Mouse (Mus musculus) hindbrain, embryonic 14.5 days (tissue): ENCODE measurements around the gene Psmd12. TPM values are rescaled to one million over a fixed set of nuclear protein-coding genes. Genes with fewer than 3 reads are reported as not detected.

ENCODE experiments used
- ATAC-seq: fragments of 200-750 bp; cut with Nextera tagmentation; 2 replicates; pipeline ENCODE4 v1.8.0; 2017; ENCODE audit warnings: moderate number of reproducible peaks, mild to moderate bottlenecking, moderate TSS enrichment, moderate library complexity; ENCODE audit not compliant: low FRiP score
- DNase-seq: peaks from one replicate; pipeline ENCODE4 v3.0.0-alpha.2; 2015; ENCODE audit warnings: low spot score
- H3K27ac ChIP-seq: fragments of 300-500 bp; sonication (generic); 2 replicates; pipeline ENCODE4 v1.5.1; 2014; ENCODE audit warnings: mild to moderate bottlenecking, moderate library complexity
- H3K27me3 ChIP-seq: fragments of 300-500 bp; sonication (generic); 2 replicates; pipeline ENCODE4 v1.6.1; 2014; ENCODE audit warnings: mild to moderate bottlenecking, low read length, mixed read lengths; ENCODE audit not compliant: control insufficient read depth, insufficient read depth
- H3K36me3 ChIP-seq: fragments of 300-500 bp; sonication (generic); replicated peaks from 2 replicates; pipeline ENCODE4 v1.6.1; 2014; ENCODE audit not compliant: control insufficient read depth, insufficient read depth
- H3K4me1 ChIP-seq: fragments of 300-500 bp; sonication (generic); replicated peaks from 2 replicates; pipeline ENCODE4 v1.6.1; 2014; ENCODE audit warnings: antibody characterized with exemption, low read length, mixed read lengths; ENCODE audit not compliant: control insufficient read depth, insufficient read depth
- H3K4me2 ChIP-seq: fragments of 300-500 bp; sonication (generic); replicated peaks from 2 replicates; pipeline ENCODE4 v1.6.1; 2014; ENCODE audit warnings: mild to moderate bottlenecking, moderate library complexity
- H3K4me3 ChIP-seq: fragments of 300-500 bp; sonication (generic); replicated peaks from 2 replicates; pipeline ENCODE4 v1.5.1; 2014; ENCODE audit warnings: mild to moderate bottlenecking, low read length
- H3K9ac ChIP-seq: fragments of 300-500 bp; sonication (generic); 2 replicates; pipeline ENCODE4 v1.6.1; 2014
- H3K9me3 ChIP-seq: fragments of 300-500 bp; sonication (generic); 2 replicates; pipeline ENCODE4 v1.6.1; 2016; ENCODE audit warnings: low read length; ENCODE audit not compliant: control insufficient read depth
- WGBS: fragments of 180-500 bp; shearing (Covaris S2); extraction: QIAGEN DNeasy Blood & Tissue Kit; methylation state at CpG from one replicate; pipeline ENCODE4 v1.1.7; 2014; 5-methylcytosine and 5-hydroxymethylcytosine counted together
- polyA plus RNA-seq: library from polyadenylated mRNA; unstranded; fragments of >200 nt; fragmentation: Nextera tagmentation; extraction: Ambion mirVana; gene quantifications from 2 replicates; pipeline ENCODE4 v1.2.1, GENCODE M21; 2014

The Psmd12 gene
- polyA plus RNA-seq, 1 experiment from 2014 or later: 159 TPM

GRCm38 (mm10) chr11:107518645-107519429 lies 39.6 kb downstream of the Psmd12 start:
- Histone ChIP-seq H3K9ac (no peak overlapping the region), H3K4me3 (no peak overlapping the region), H3K4me1 (no peaks in the 10 kb centered on the region), H3K36me3 (no peaks in the 10 kb centered on the region), H3K4me2 (no peak overlapping the region), H3K27me3 (no peaks in the 10 kb centered on the region), H3K27ac (no peak overlapping the region), H3K9me3 (no peaks in the 10 kb centered on the region)
- DNase-seq (no peak), ATAC-seq (no peak)
- WGBS: 77% methylated on average over 5 of the region's 5 CpGs

- Histone ChIP-seq H3K36me3 (no peaks in the 10 kb centered on the region), H3K9me3 (no peaks in the 10 kb centered on the region), H3K4me2 (no peak overlapping the region), H3K9ac (no peak overlapping the region), H3K4me3 (no peak overlapping the region), H3K4me1 (no peaks in the 10 kb centered on the region), H3K27ac (no peak overlapping the region), H3K27me3 (no peaks in the 10 kb centered on the region)
- ATAC-seq (no peak), DNase-seq (no peak)
- 63% methylated on average over 1 of the region's 1 CpGs for WGBS
Observed at GRCm38 (mm10) chr11:107521153-107521552, 41.9 kb downstream of the Psmd12 start.

- no peaks in the 10 kb centered on the region for H3K36me3 ChIP-seq
- ATAC-seq: no peak
- H3K4me1 ChIP-seq: no peaks in the 10 kb centered on the region
- no peaks in the 10 kb centered on the region for H3K9me3 ChIP-seq
- DNase-seq: no peak
- no peak overlapping the region for H3K27ac ChIP-seq
- no peaks in the 10 kb centered on the region for H3K27me3 ChIP-seq
- H3K4me3 ChIP-seq: no peak overlapping the region
- no peak overlapping the region for H3K9ac ChIP-seq
- 75% methylated on average over 1 of the region's 1 CpGs for WGBS
- no peak overlapping the region for H3K4me2 ChIP-seq
Observed at GRCm38 (mm10) chr11:107524966-107525365, 45.7 kb downstream of the Psmd12 start.

- ATAC-seq (no peak), DNase-seq (no peak)
- Histone ChIP-seq H3K4me3 (no peak overlapping the region), H3K4me1 (no peaks in the 10 kb centered on the region), H3K9ac (no peak overlapping the region), H3K27me3 (no peaks in the 10 kb centered on the region), H3K36me3 (no peaks in the 10 kb centered on the region), H3K27ac (no peak overlapping the region), H3K4me2 (no peak overlapping the region), H3K9me3 (no peaks in the 10 kb centered on the region)
- WGBS: 17% methylated on average over 3 of the region's 3 CpGs
Observed at GRCm38 (mm10) chr11:107527632-107528031, 48.3 kb downstream of the Psmd12 start.

- DNase-seq (no peak), ATAC-seq (no peak)
- H3K27ac ChIP-seq: no peak overlapping the region
- no peaks in the 10 kb centered on the region for H3K4me1 ChIP-seq
- H3K36me3 ChIP-seq: no peaks in the 10 kb centered on the region
- no peaks in the 10 kb centered on the region for H3K27me3 ChIP-seq
- no peak overlapping the region for H3K4me3 ChIP-seq
- no peak overlapping the region for H3K9ac ChIP-seq
- no peak overlapping the region for H3K4me2 ChIP-seq
- WGBS: 44% methylated on average over 8 of the region's 8 CpGs
- H3K9me3 ChIP-seq: no peaks in the 10 kb centered on the region
Observed at GRCm38 (mm10) chr11:107529320-107529719, 50.0 kb downstream of the Psmd12 start.

GRCm38 (mm10) chr11:107531445-107531844 lies 52.2 kb downstream of the Psmd12 start:
- no peaks in the 10 kb centered on the region for H3K36me3 ChIP-seq
- no peak overlapping the region for H3K4me2 ChIP-seq
- no peaks in the 10 kb centered on the region for H3K27me3 ChIP-seq
- no peaks in the 10 kb centered on the region for H3K9me3 ChIP-seq
- H3K4me3 ChIP-seq: no peak overlapping the region
- no peak for ATAC-seq
- 68% methylated on average over 4 of the region's 4 CpGs for WGBS
- DNase-seq: no peak
- H3K9ac ChIP-seq: no peak overlapping the region
- no peak overlapping the region for H3K27ac ChIP-seq
- H3K4me1 ChIP-seq: no peaks in the 10 kb centered on the region

GRCm38 (mm10) chr11:107532271-107532670 lies 53.0 kb downstream of the Psmd12 start:
- 57% methylated on average over 5 of the region's 5 CpGs for WGBS
- no peaks in the 10 kb centered on the region for H3K9me3 ChIP-seq
- no peak overlapping the region for H3K4me3 ChIP-seq
- H3K27ac ChIP-seq: no peak overlapping the region
- ATAC-seq: no peak
- no peaks in the 10 kb centered on the region for H3K27me3 ChIP-seq
- no peaks in the 10 kb centered on the region for H3K4me1 ChIP-seq
- H3K9ac ChIP-seq: no peak overlapping the region
- H3K4me2 ChIP-seq: no peak overlapping the region
- no peaks in the 10 kb centered on the region for H3K36me3 ChIP-seq
- no peak for DNase-seq

GRCm38 (mm10) chr11:107538994-107539393 lies 59.7 kb downstream of the Psmd12 start:
- no peaks in the 10 kb centered on the region for H3K36me3 ChIP-seq
- H3K27me3 ChIP-seq: no peaks in the 10 kb centered on the region
- no peak for ATAC-seq
- no peak overlapping the region for H3K9ac ChIP-seq
- no peak overlapping the region for H3K27ac ChIP-seq
- DNase-seq: no peak
- H3K4me2 ChIP-seq: no peak overlapping the region
- H3K9me3 ChIP-seq: no peaks in the 10 kb centered on the region
- no peak overlapping the region for H3K4me3 ChIP-seq
- no peaks in the 10 kb centered on the region for H3K4me1 ChIP-seq
- WGBS: 91% methylated on average over 4 of the region's 4 CpGs

GRCm38 (mm10) chr11:107540339-107540738 lies 61.1 kb downstream of the Psmd12 start:
- Histone ChIP-seq H3K36me3 (no peaks in the 10 kb centered on the region), H3K9me3 (no peaks in the 10 kb centered on the region), H3K4me3 (no peak overlapping the region), H3K27ac (no peak overlapping the region), H3K4me1 (no peaks in the 10 kb centered on the region), H3K4me2 (no peak overlapping the region), H3K27me3 (no peaks in the 10 kb centered on the region), H3K9ac (no peak overlapping the region)
- no peak for DNase-seq
- 57% methylated on average over 1 of the region's 1 CpGs for WGBS
- ATAC-seq: no peak
